Mouse (Mus musculus) common myeloid progenitor, adult 5-6 weeks (primary cell): ENCODE measurements around the gene Wipi2. TPM values are rescaled to one million over a fixed set of nuclear protein-coding genes. Genes with fewer than 3 reads are reported as not detected.

Experiments used
- ATAC-seq: replicated peaks from 2 replicates; pipeline ENCODE4 v1.8.0; 2016; ENCODE audit warnings: low read depth, mild to moderate bottlenecking, moderate TSS enrichment, inconsistent platforms; ENCODE audit not compliant: poor library complexity, severe bottlenecking
- total RNA-seq: library from RNA; stranded (forward); fragments of 200-1000, 187-1606 nt; gene quantifications from 2 replicates; pipeline ENCODE4 v1.2.3, GENCODE M21; 2017

The Wipi2 gene
- total RNA-seq, 1 experiment from 2014 or later = 35.4 TPM

- no peak for ATAC-seq
Observed at GRCm38 (mm10) chr5:142682529-142682928, 55.0 kb downstream of the Wipi2 start.

GRCm38 (mm10) chr5:142688866-142689265, 61.4 kb downstream of the Wipi2 start:
- ATAC-seq = no peak

GRCm38 (mm10) chr5:142690343-142690742, 62.8 kb downstream of the Wipi2 start:
- peak; percentile 60 for ATAC-seq

- no peak for ATAC-seq
Observed at GRCm38 (mm10) chr5:142692248-142692647, 64.8 kb downstream of the Wipi2 start, which contains the start of gene Slc29a4. Slc29a4 (plus strand) TSS chr5:142692512.

GRCm38 (mm10) chr5:142692971-142693737, 65.7 kb downstream of the Wipi2 start:
- no peak for ATAC-seq

GRCm38 (mm10) chr5:142693738-142694430, 66.4 kb downstream of the Wipi2 start:
- no peak for ATAC-seq

GRCm38 (mm10) chr5:142694627-142695340, 67.3 kb downstream of the Wipi2 start:
- peak; percentile 76 for ATAC-seq

GRCm38 (mm10) chr5:142696258-142696657, 68.8 kb downstream of the Wipi2 start:
- no peak for ATAC-seq

GRCm38 (mm10) chr5:142696865-142697264, 69.4 kb downstream of the Wipi2 start:
- no peak for ATAC-seq

GRCm38 (mm10) chr5:142697742-142698141, 70.2 kb downstream of the Wipi2 start:
- no peak for ATAC-seq

GRCm38 (mm10) chr5:142700842-142701589, 73.5 kb downstream of the Wipi2 start:
- peak; percentile 19; the same call in 1 of the 2 replicates for ATAC-seq

- ATAC-seq = peak; percentile 70
Observed at GRCm38 (mm10) chr5:142701651-142702510, 74.4 kb downstream of the Wipi2 start.

GRCm38 (mm10) chr5:142702511-142703138, 75.1 kb downstream of the Wipi2 start:
- no peak for ATAC-seq

- ATAC-seq = no peak
Observed at GRCm38 (mm10) chr5:142703569-142703968, 76.1 kb downstream of the Wipi2 start.

GRCm38 (mm10) chr5:142707709-142708108, 80.2 kb downstream of the Wipi2 start:
- no peak for ATAC-seq

- no peak for ATAC-seq
Observed at GRCm38 (mm10) chr5:142709436-142709835, 81.9 kb downstream of the Wipi2 start.

GRCm38 (mm10) chr5:142712373-142712772, 84.9 kb downstream of the Wipi2 start:
- ATAC-seq = no peak

GRCm38 (mm10) chr5:142713966-142714365, 86.5 kb downstream of the Wipi2 start:
- no peak for ATAC-seq

- no peak for ATAC-seq
Observed at GRCm38 (mm10) chr5:142715059-142715458, 87.6 kb downstream of the Wipi2 start.
